Mouse (Mus musculus) olfactory bulb, adult 2 months (tissue): ENCODE measurements at regions not wholly inside any gene's neighbourhood (a gene's known extent, or its start where the extent isn't known, plus 50 kb on each side); places are given as distances from the start of the nearest gene placed in this dataset.
"Not testable (repeated sequence)": the region's sequence is repeated elsewhere in the genome, so short reads cannot be mapped to it uniquely, and the experiment has no call there.

Experiments
- H3K27ac ChIP-seq: fragments of 200-500 bp; 2 replicates; pipeline ENCODE4 v1.5.1; 2012; ENCODE audit warnings: low read depth, low read length; ENCODE audit not compliant: insufficient read depth
- H3K4me1 ChIP-seq: fragments of 200-500 bp; 2 replicates; pipeline ENCODE4 v1.6.1; 2012; ENCODE audit warnings: low read length; ENCODE audit not compliant: control insufficient read depth, insufficient read depth
- H3K4me3 ChIP-seq: fragments of 200-500 bp; 2 replicates; pipeline ENCODE4 v1.5.1; 2012; ENCODE audit warnings: mild to moderate bottlenecking, low read depth, low read length, moderate library complexity; ENCODE audit not compliant: insufficient read depth
- CTCF ChIP-seq: fragments of 200-500 bp; IDR thresholded peaks from 2 replicates; pipeline ENCODE4 v1.5.1; 2012; ENCODE audit warnings: low read depth, mild to moderate bottlenecking, low read length, moderate library complexity; ENCODE audit not compliant: insufficient read depth
- POLR2A ChIP-seq: fragments of 200-500 bp; IDR thresholded peaks from 2 replicates; pipeline ENCODE4 v1.6.1; 2012; ENCODE audit warnings: mild to moderate bottlenecking, low read depth, low read length, moderate library complexity; ENCODE audit not compliant: insufficient read depth
- WGBS: fragments of 180-500 bp; shearing (Covaris S2); methylation state at CpG from one replicate; pipeline ENCODE4 v1.1.7; 2018; 5-methylcytosine and 5-hydroxymethylcytosine counted together

DNA sequence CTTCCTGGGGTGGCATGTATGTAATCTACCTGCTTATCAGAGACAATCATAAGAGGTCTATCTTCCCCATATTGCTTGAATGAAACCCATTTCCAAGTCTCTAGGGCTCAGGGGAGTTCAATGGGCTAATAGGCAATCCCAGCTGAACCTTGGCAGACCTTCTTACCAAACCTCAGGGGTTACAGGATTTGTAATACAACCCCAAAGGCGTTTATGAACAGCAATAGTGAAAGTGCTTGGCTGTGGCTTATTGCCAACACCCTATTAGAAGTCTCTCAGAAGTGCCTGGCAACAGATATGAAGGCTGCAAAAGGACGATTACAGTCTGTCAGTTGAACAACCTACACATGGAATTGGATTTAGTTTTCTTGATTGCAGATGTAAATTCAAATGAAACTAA lies 534.0 kb upstream of the Pou3f2 start:
- WGBS: 14% methylated on average over 2 of the region's 2 CpGs
- TF ChIP-seq POLR2A (no peak), CTCF (no peak)
- H3K27ac ChIP-seq: no peak overlapping the region
- no peaks in the 10 kb centered on the region for H3K4me1 ChIP-seq
- H3K4me3 ChIP-seq: no peak overlapping the region

- 80% methylated on average over 2 of the region's 2 CpGs for WGBS
- H3K4me1 ChIP-seq: no peaks in the 10 kb centered on the region
- no peak for TF ChIP-seq CTCF
- no peak for TF ChIP-seq POLR2A
- no peak overlapping the region for H3K27ac ChIP-seq
- H3K4me3 ChIP-seq: no peak overlapping the region
Measured at GRCm38 (mm10) chr4:23010346-23010745, 522.2 kb upstream of the Pou3f2 start.

GRCm38 (mm10) chr4:23009196-23009595 lies 521.0 kb upstream of the Pou3f2 start:
- WGBS: 85% methylated on average over 3 of the region's 3 CpGs

DNA sequence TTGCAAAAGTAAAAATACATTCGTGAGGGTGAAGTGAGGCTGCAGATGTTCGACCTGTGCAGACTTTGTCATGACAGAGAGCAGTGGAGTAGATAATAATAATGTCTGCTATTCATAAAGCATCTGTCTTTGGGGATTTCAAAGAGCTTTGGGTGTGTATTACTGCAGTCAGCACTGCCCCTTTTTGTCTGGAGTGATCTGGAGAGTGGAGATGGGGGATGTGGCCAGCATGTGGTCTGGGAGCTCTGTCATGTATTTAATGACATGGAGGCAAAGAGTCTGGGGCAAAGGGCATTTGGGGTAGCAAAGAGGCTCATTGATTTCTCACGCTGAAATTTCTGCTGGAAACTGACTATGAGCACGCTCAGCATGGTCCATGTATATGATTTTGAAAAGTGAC lies 510.8 kb upstream of the Pou3f2 start:
- H3K4me1 ChIP-seq: no peaks in the 10 kb centered on the region
- H3K27ac ChIP-seq: no peak overlapping the region
- TF ChIP-seq CTCF: no peak
- TF ChIP-seq POLR2A: no peak
- H3K4me3 ChIP-seq: no peak overlapping the region
- WGBS: 41% methylated on average over 4 of the region's 4 CpGs

More at GRCm38 (mm10) chr4:23009196-23009595, 521.0 kb upstream of the Pou3f2 start:
- not testable (repeated sequence) for H3K4me1 ChIP-seq, H3K27ac ChIP-seq, H3K4me3 ChIP-seq

- H3K4me3 ChIP-seq: no peak overlapping the region
- H3K4me1 ChIP-seq: no peaks in the 10 kb centered on the region
- 76% methylated on average over 4 of the region's 4 CpGs for WGBS
- TF ChIP-seq CTCF (no peak), POLR2A (no peak)
- no peak overlapping the region for H3K27ac ChIP-seq
Measured at GRCm38 (mm10) chr4:22997198-22997985, 509.2 kb upstream of the Pou3f2 start.

DNA sequence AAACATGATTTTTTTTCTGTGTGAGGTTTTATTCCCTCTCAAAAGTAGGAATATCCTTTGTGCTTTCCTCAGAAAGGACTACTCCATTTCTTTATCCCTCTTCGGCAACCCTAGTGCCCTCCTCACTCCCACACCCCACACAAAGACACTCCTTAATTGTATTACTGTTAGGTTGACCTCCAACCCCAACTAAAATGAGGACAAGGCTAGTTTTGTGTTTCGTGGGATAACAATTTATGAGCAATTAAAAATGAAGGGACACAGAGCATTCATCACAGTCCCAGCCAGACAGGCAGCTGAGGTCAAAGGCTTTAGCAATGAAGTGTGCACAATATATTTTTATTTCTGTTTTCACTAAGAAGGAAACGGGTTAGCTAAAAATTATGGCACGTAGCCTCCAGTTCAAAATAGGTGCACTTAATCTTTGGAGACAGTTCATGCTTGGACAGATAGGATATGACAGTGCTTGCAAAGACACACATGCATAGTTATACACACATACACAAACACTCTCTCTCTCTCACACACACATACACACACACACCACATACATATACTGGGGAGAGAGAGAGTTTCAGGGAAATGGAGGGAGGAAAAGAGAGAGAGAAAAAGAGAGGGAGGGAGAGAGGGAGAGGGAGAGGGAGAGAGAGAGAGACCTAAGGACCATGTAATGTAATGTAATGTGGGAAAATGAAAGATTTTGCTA lies 498.8 kb upstream of the Pou3f2 start:
- Histone ChIP-seq H3K27ac (no peak overlapping the region), H3K4me3 (no peak overlapping the region), H3K4me1 (no peaks in the 10 kb centered on the region)
- TF ChIP-seq POLR2A: no peak
- no peak for TF ChIP-seq CTCF
- WGBS: 66% methylated on average over 4 of the region's 4 CpGs

DNA sequence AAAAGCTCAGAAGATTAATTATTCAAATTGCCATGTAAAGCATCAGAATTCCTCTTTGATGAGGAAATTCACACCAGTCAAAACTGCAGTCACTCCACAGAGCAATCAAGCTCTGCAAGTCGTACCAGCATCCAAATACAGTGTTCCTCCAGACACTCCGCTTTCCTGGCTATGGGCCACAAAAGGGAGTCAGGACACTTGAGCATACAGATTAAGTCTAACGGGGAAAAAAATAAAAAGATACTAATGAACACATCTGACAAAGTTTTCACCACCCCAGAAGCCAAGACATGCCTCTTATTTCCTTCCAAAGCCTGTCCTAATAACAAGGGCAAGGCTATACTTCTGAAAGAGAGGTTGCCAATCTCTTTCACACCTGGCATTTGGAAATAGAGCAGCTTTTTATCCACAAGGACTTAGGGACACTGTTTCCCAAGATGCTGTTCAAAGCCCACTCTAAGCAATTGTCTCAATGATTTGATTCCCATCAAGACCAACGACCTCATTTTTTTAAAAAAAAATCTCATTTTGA lies 485.5 kb upstream of the Pou3f2 start:
- no peaks in the 10 kb centered on the region for H3K4me1 ChIP-seq
- 52% methylated on average over 4 of the region's 4 CpGs for WGBS

GRCm38 (mm10) chr4:22972784-22973584 lies 484.8 kb upstream of the Pou3f2 start:
- Histone ChIP-seq H3K4me1 (no peaks in the 10 kb centered on the region), H3K4me3 (no peak overlapping the region), H3K27ac (no peak overlapping the region)
- WGBS: 29% methylated on average over 11 of the region's 11 CpGs
- TF ChIP-seq CTCF (no peak), POLR2A (no peak)

More for the DNA sequence above, 485.5 kb upstream of the Pou3f2 start:
- Histone ChIP-seq H3K27ac (no peak overlapping the region), H3K4me3 (no peak overlapping the region)
- TF ChIP-seq CTCF (no peak), POLR2A (no peak)

DNA sequence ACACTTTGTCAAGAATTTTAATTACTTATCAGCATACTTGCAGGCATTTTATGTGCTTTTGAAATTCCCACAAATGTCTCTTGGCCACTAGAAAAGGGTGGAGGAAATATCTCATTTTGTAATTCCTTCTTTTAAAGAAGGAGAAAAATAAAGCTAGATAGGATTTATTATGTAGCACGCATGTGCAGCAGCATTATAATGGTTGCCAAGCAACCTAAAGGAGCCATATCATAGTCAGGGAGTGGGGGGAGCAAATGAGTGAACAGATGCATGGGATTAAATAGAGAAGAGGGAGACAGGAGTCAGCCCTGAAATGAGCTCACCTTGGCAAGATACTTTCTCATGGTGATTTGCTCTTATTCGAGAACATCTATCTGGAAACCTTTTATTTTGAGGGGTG lies 483.0 kb upstream of the Pou3f2 start:
- WGBS: 75% methylated on average over 2 of the region's 2 CpGs
- no peak for TF ChIP-seq CTCF
- TF ChIP-seq POLR2A: no peak
- H3K27ac ChIP-seq: no peak overlapping the region
- no peak overlapping the region for H3K4me3 ChIP-seq
- no peaks in the 10 kb centered on the region for H3K4me1 ChIP-seq
